Mouse (Mus musculus): ENCODE data around the gene Hykk.
"Not testable (repeated sequence)": the region's sequence is repeated elsewhere in the genome, so short reads cannot be mapped to it uniquely, and the experiment has no call there.

Gene Hykk

GRCm38 (mm10) chr9:54917010-54917677, at the start of gene Hykk:
Hykk (plus strand) TSS chr9:54917283.
- peak; percentile 99 for DNase-seq (ENCODE audit: low read depth, low spot score)

- DNase-seq (ENCODE audit: low read depth, low spot score), result peak; percentile 18
These were observed 38.3 kb upstream of the Hykk start for GRCm38 (mm10) chr9:54878759-54879158.

- DNase-seq (ENCODE audit: low read depth, low spot score), result no peak
These were observed 25.0 kb upstream of the Hykk start for GRCm38 (mm10) chr9:54892111-54892510.

- DNase-seq (ENCODE audit: low read depth, low spot score), result peak; percentile 15
These were observed 20.0 kb upstream of the Hykk start for GRCm38 (mm10) chr9:54897097-54897496.

- no peak for DNase-seq (ENCODE audit: low read depth, low spot score)
These were observed 7.6 kb upstream of the Hykk start for GRCm38 (mm10) chr9:54909446-54909845.

- DNase-seq (ENCODE audit: low read depth, low spot score), result no peak
These were observed 1.5 kb upstream of the Hykk start for GRCm38 (mm10) chr9:54915576-54915975.

- peak; percentile 43 for DNase-seq (ENCODE audit: low read depth, low spot score)
These were observed 682 bp upstream of the Hykk start for GRCm38 (mm10) chr9:54916401-54916800.

GRCm38 (mm10) chr9:54918191-54918590, 1.1 kb downstream of the Hykk start:
- no peak for DNase-seq (ENCODE audit: low read depth, low spot score)

- no peak for DNase-seq (ENCODE audit: low read depth, low spot score)
These were observed 1.7 kb downstream of the Hykk start for GRCm38 (mm10) chr9:54918781-54919180.

GRCm38 (mm10) chr9:54919946-54920345, 2.9 kb downstream of the Hykk start:
- no peak for DNase-seq (ENCODE audit: low read depth, low spot score)

- DNase-seq (ENCODE audit: low read depth, low spot score), result no peak
These were observed 13.7 kb downstream of the Hykk start for GRCm38 (mm10) chr9:54930741-54931140.

GRCm38 (mm10) chr9:54931765-54932164, 14.7 kb downstream of the Hykk start:
- peak; percentile 67 for DNase-seq (ENCODE audit: low read depth, low spot score)

GRCm38 (mm10) chr9:54932379-54932778, 15.3 kb downstream of the Hykk start:
- DNase-seq (ENCODE audit: low read depth, low spot score), result no peak

GRCm38 (mm10) chr9:54942071-54942470, 25.0 kb downstream of the Hykk start:
- DNase-seq (ENCODE audit: low read depth, low spot score), result no peak

GRCm38 (mm10) chr9:54944467-54944866, 27.4 kb downstream of the Hykk start:
- peak; percentile 18 for DNase-seq (ENCODE audit: low read depth, low spot score)

GRCm38 (mm10) chr9:54946256-54946655, 29.2 kb downstream of the Hykk start:
- DNase-seq (ENCODE audit: low read depth, low spot score), result no peak

- DNase-seq (ENCODE audit: low read depth, low spot score), result no peak
These were observed 32.4 kb downstream of the Hykk start for GRCm38 (mm10) chr9:54949465-54949864.

- not testable (repeated sequence) for DNase-seq (ENCODE audit: low read depth, low spot score)
These were observed 33.1 kb downstream of the Hykk start for GRCm38 (mm10) chr9:54950162-54950561.

GRCm38 (mm10) chr9:54950575-54951321, 33.7 kb downstream of the Hykk start, which contains the start of the genes Psma4 and AY074887:
Psma4 (plus strand) TSS chr9:54950790.
AY074887 (minus strand) TSS chr9:54950998.
- peak; percentile 95 for DNase-seq (ENCODE audit: low read depth, low spot score)

GRCm38 (mm10) chr9:54961059-54961458, 44.0 kb downstream of the Hykk start:
- no peak for DNase-seq (ENCODE audit: low read depth, low spot score)

GRCm38 (mm10) chr9:54963669-54964068, 46.6 kb downstream of the Hykk start:
- no peak for DNase-seq (ENCODE audit: low read depth, low spot score)

GRCm38 (mm10) chr9:54969972-54970637, 53.0 kb downstream of the Hykk start:
- DNase-seq (ENCODE audit: low read depth, low spot score), result no peak
